Mouse (Mus musculus) embryonic fibroblast, embryonic 13.5 days (primary cell): ENCODE measurements around the gene Ldhc.

ENCODE experiments used
- CTCF ChIP-seq: IDR thresholded peaks from 2 replicates; pipeline ENCODE4 v1.5.1; 2011; ENCODE audit warnings: mild to moderate bottlenecking, control low read depth, low read length, moderate library complexity, borderline replicate concordance; ENCODE audit not compliant: insufficient read depth
- POLR2A ChIP-seq: IDR thresholded peaks from 2 replicates; pipeline ENCODE4 v1.6.1; 2011; ENCODE audit warnings: low read depth, mild to moderate bottlenecking, control low read depth, low read length, moderate library complexity

GRCm38 (mm10) chr7:46845211-46845977, 15.6 kb upstream of the Ldhc start:
- TF ChIP-seq CTCF (no peak), POLR2A (peak; percentile 99)
